Mouse (Mus musculus) hindbrain, embryonic 13.5 days (tissue): ENCODE results near the gene Kcnk4. TPM values are rescaled to one million over a fixed set of nuclear protein-coding genes. Genes with fewer than 3 reads are reported as not detected.

Source experiments
- ATAC-seq: fragments of 200-750 bp; cut with Nextera tagmentation; 2 replicates; pipeline ENCODE4 v1.8.0; 2017; ENCODE audit warnings: moderate TSS enrichment; ENCODE audit not compliant: low FRiP score
- H3K27ac ChIP-seq: fragments of 300-500 bp; sonication (generic); 2 replicates; pipeline ENCODE4 v1.5.1; 2015; ENCODE audit warnings: inconsistent platforms, mild to moderate bottlenecking, moderate library complexity
- H3K27me3 ChIP-seq: fragments of 300-500 bp; sonication (generic); 2 replicates; pipeline ENCODE4 v1.6.1; 2015; ENCODE audit warnings: mild to moderate bottlenecking, inconsistent platforms
- H3K36me3 ChIP-seq: fragments of 300-500 bp; sonication (generic); 2 replicates; pipeline ENCODE4 v1.6.1; 2015; ENCODE audit warnings: mild to moderate bottlenecking, inconsistent platforms
- H3K4me1 ChIP-seq: fragments of 300-500 bp; sonication (generic); replicated peaks from 2 replicates; pipeline ENCODE4 v1.6.1; 2015; ENCODE audit warnings: inconsistent platforms
- H3K4me2 ChIP-seq: fragments of 300-500 bp; sonication (generic); 2 replicates; pipeline ENCODE4 v1.6.1; 2015; ENCODE audit warnings: inconsistent platforms, mild to moderate bottlenecking, moderate library complexity
- H3K4me3 ChIP-seq: fragments of 300-500 bp; sonication (generic); 2 replicates; pipeline ENCODE4 v1.5.1; 2015; ENCODE audit warnings: mild to moderate bottlenecking, inconsistent platforms
- H3K9ac ChIP-seq: fragments of 300-500 bp; sonication (generic); 2 replicates; pipeline ENCODE4 v1.6.1; 2015; ENCODE audit warnings: mild to moderate bottlenecking, inconsistent platforms
- H3K9me3 ChIP-seq: fragments of 300-500 bp; sonication (generic); 2 replicates; pipeline ENCODE4 v1.6.1; 2016; ENCODE audit warnings: inconsistent platforms
- WGBS: fragments of 180-500 bp; shearing (Covaris S2); methylation state at CpG from one replicate; pipeline ENCODE4 v1.1.7; 2015; 5-methylcytosine and 5-hydroxymethylcytosine counted together
- polyA plus RNA-seq: library from polyadenylated mRNA; unstranded; fragments of >200 nt; fragmentation: Nextera tagmentation; extraction: Ambion mirVana; gene quantifications from 2 replicates; pipeline ENCODE4 v1.2.1, GENCODE M21; 2015

Gene Kcnk4
- polyA plus RNA-seq, 1 experiment from 2014 or later: 1.7 TPM

DNA sequence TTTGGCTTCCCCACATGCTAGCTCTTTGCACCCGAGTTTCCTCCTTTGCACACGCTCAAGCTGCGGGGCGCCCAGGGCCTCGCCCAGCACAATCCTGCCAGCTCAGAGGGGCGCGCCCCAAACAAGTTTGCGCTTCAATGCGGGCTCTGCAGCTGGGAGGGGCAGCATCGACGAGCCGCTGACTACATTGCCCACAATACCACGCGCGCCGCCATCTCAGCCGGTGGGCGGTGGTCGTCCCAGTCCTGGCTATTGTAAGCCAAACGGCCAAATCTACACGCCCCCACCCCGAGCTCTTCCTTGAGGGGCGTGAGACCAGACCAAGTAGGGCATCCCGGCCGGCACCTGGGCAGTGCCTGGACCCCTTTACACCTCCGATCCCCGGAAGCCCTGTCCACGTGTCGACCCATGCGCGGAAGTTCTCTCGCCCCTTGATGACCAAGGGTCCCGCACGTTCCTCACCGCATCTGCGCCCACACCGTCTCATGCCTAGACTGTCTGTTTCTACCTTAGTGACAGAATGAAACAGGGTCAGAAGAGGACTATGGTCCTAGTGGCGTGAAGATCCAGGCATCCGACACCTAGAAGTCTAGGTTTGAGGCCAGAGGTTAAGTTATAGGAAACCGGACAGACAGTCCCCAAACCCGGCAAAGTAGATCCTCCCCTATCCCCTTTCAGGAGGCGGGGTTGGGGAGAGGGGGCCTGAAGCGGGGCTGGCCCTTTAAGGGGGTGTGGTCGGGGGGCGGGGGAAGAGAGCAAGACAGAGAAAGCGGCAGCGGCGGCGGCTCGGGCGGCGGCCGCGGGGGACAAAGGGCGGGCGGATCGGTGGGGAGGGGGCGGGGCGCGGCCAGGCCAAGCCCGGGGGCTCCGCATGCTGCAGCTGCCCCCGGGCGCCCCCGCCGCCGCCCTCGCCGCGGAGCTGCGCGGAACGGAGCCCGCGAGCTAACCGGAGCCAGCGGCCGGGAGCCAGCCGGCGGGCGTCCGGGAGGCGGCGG lies 40.2 kb upstream of the Kcnk4 start, which contains the start of gene Ppp1r14b:
Gene Ppp1r14b (plus strand): TSS at position 758 of the 995 bp plus-strand sequence.
- H3K4me2 ChIP-seq: peak within 1 kb of the TSS; percentile 95
- peaks cover 61% of the 10 kb centered on the region for H3K4me1 ChIP-seq
- H3K9me3 ChIP-seq: no peaks in the 10 kb centered on the region
- H3K9ac ChIP-seq: peak within 1 kb of the TSS; percentile 85
- H3K27me3 ChIP-seq: peaks cover 21% of the 10 kb centered on the region
- H3K27ac ChIP-seq: peak within 1 kb of the TSS; percentile 96
- H3K4me3 ChIP-seq: peak within 1 kb of the TSS; percentile 68
- 2% methylated on average over 56 of the region's 84 CpGs for WGBS
- peaks cover 20% of the 10 kb centered on the region for H3K36me3 ChIP-seq
- ATAC-seq: peak; percentile 60

DNA sequence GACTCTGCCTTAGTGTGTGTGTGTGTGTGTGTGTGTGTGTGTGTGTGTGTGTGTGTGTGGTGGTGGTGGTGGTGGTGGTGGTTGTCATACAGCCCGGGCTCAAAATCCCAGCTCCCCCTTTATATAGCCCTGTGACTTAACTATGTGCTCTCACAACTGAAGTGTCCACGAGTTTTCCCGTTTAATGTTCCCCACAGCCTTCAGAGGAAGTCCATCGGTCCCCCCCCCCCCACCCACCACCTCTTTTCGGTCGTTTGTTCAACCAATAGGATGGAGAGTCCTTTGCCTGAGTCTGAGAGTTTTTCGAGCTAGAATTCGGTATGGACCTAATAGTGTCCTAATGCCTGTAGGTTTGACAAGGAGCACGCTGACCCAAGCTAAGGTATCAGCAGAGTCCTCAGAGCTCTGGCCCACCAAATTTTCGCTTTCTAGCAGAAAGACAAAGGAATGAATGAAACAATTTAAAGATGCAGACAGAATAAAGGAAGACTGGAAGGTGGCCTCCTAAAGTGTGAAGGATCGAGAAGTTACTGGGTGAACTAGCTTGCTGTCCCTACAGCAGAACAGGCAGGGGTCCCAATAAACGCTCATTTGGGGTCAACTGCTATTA lies 39.4 kb upstream of the Kcnk4 start:
- Histone ChIP-seq H3K9ac (peak overlapping the region; percentile 85), H3K36me3 (peaks cover 20% of the 10 kb centered on the region), H3K4me1 (peaks cover 59% of the 10 kb centered on the region), H3K27me3 (peaks cover 29% of the 10 kb centered on the region), H3K4me3 (peak overlapping the region; percentile 68), H3K9me3 (no peaks in the 10 kb centered on the region), H3K27ac (peak overlapping the region; percentile 96), H3K4me2 (peak overlapping the region; percentile 95)
- 45% methylated on average over 12 of the region's 12 CpGs for WGBS
- no peak for ATAC-seq

DNA sequence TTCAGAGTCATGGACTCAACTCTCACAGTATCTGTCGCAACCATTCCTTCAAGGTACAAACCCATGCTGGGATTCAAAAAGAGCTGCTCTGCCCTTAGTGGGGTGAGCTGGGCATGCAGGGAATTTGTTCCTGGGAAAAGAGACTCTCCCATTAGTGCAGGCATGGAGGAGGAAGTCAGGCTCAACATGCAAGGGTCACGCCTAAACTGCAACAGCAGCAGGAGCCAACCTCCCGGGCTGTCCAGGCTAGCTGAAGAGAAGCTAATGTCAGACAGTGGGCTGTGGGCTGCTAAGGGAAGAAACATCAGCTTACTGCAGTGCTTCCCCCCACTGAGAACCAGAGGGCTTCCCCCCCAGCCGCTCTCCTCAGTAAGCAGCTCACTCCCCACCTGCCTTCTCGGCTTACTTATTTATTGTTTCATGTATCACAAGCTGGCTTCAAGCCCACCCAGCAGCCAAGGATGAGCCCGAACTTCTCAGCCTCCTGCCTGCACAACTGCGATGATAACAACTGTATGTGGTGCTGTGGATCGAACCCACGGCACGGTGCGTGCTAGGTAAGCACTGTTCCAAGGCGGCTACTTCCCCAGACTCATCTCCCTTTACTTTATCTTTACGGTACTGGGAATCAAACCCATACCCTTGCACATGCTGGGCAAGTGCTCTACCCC lies 38.1 kb upstream of the Kcnk4 start:
- peaks cover 39% of the 10 kb centered on the region for H3K27me3 ChIP-seq
- H3K4me3 ChIP-seq: no peak overlapping the region
- no peak overlapping the region for H3K4me2 ChIP-seq
- H3K4me1 ChIP-seq: peaks cover 51% of the 10 kb centered on the region
- no peak overlapping the region for H3K9ac ChIP-seq
- WGBS: 82% methylated on average over 13 of the region's 13 CpGs
- H3K27ac ChIP-seq: no peak overlapping the region
- H3K9me3 ChIP-seq: no peaks in the 10 kb centered on the region
- H3K36me3 ChIP-seq: peaks cover 7% of the 10 kb centered on the region
- no peak for ATAC-seq

DNA sequence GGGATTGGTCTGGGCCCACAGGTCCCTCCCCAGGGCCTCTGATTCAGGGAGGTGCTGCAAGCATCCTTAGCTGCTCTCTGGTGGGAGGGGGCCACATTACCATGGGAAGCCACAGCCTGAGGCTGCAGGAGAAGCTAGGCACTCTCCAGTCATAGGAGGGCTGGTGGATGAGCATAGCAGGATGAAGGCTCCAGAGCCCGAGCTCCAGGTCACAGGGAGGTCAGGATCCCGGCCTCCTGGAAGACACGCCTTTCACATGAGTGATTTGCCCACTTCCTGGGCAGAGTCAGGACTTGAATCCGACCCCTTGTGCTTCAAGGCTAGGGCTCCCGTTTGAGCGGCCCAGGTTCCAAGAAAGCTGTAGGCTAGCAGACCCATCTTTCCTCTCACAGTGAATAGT lies 37.3 kb upstream of the Kcnk4 start:
- Histone ChIP-seq H3K27ac (no peak overlapping the region), H3K9ac (peak overlapping the region; percentile 19; the same call in 1 of the 2 replicates), H3K27me3 (peaks cover 39% of the 10 kb centered on the region), H3K4me2 (no peak overlapping the region), H3K36me3 (peaks cover 1% of the 10 kb centered on the region; the same call in 1 of the 2 replicates), H3K4me3 (no peak overlapping the region), H3K4me1 (peaks cover 44% of the 10 kb centered on the region), H3K9me3 (no peaks in the 10 kb centered on the region)
- 40% methylated on average over 6 of the region's 6 CpGs for WGBS
- no peak for ATAC-seq

- Histone ChIP-seq H3K36me3 (no peaks in the 10 kb centered on the region), H3K27me3 (peaks cover 39% of the 10 kb centered on the region), H3K4me1 (peaks cover 33% of the 10 kb centered on the region), H3K27ac (peak overlapping the region; percentile 30), H3K4me2 (peak overlapping the region; percentile 48), H3K9me3 (no peaks in the 10 kb centered on the region), H3K9ac (0 out of 2 replicates have a peak overlapping the region, but pooled peaks have one; percentile 36), H3K4me3 (peak overlapping the region; percentile 41; the same call in 1 of the 2 replicates)
- ATAC-seq: no peak
- 21% methylated on average over 11 of the region's 11 CpGs for WGBS
These were observed 36.3 kb upstream of the Kcnk4 start for GRCm38 (mm10) chr19:6970460-6971085.

GRCm38 (mm10) chr19:6969665-6970381 lies 35.5 kb upstream of the Kcnk4 start:
- Histone ChIP-seq H3K36me3 (no peaks in the 10 kb centered on the region), H3K9me3 (no peaks in the 10 kb centered on the region), H3K4me3 (peak overlapping the region; percentile 41), H3K27ac (no peak overlapping the region), H3K27me3 (peaks cover 39% of the 10 kb centered on the region), H3K4me1 (peaks cover 33% of the 10 kb centered on the region), H3K4me2 (peak overlapping the region; percentile 48), H3K9ac (peak overlapping the region; percentile 64)
- ATAC-seq: 0 out of 2 replicates have a peak, but pooled peaks have one; percentile 0
- WGBS: 1% methylated on average over 36 of the region's 55 CpGs

DNA sequence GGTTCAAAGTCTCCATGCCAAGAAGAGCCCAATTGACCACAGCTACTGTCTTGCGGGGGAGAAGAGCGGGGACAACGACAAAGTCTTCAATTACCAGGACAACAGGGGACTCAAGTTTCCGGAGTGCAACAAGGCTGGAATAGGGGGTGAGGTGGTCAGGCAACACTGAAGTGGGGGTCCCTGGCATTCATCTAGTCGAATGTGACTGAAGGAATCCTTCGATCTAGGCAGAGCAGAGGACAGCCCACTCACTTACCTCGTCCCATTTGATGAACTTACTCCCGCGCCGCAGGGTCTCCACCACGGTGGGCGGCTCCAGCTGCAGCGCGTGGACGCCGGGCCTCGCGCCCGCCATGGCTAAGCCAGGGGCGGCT lies 35.0 kb upstream of the Kcnk4 start:
- WGBS: 2% methylated on average over 17 of the region's 20 CpGs
- Histone ChIP-seq H3K4me1 (peaks cover 33% of the 10 kb centered on the region), H3K36me3 (no peaks in the 10 kb centered on the region), H3K27me3 (peaks cover 39% of the 10 kb centered on the region), H3K27ac (no peak overlapping the region), H3K4me3 (peak overlapping the region; percentile 41), H3K9me3 (no peaks in the 10 kb centered on the region), H3K9ac (peak overlapping the region; percentile 64), H3K4me2 (peak overlapping the region; percentile 48)
- ATAC-seq: peak; percentile 11; the same call in 1 of the 2 replicates

DNA sequence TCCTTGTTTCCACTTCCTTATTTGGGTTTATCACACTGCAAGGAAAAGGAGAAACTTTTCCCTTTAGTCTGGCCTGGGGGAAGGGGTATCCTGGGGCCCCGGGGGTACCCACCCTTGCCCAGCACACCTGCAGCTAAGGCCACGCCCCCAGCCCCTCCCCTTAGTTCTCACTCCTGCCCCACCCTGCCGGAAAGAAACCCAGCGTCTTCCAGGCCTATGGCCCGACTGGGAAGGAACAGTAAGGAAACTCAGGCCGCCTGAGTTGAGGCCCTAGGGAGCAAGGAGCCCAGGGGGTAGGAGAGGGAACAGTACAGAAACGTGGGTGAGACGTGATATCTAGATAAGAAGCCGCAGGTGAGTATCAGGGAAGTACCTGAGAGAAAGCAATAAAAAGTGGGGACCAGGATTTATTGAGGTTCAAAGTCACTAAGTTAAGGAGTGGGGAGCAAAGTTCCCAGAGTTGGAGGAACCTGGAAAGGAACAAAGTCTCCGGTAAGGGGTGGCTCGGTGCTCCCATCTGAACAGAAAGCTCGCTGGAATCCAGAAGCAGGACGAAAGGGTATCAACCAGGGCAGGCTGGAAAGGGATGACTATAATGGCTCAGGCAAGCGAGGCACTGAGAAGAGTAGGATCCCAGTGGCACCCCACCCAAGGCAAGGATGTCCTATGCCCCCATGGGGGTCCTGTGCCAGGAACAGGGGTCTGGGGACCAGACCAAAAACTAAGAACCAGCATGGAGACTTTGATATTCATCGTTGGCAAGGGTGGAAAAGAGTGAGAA lies 34.4 kb upstream of the Kcnk4 start:
- Histone ChIP-seq H3K4me3 (peak overlapping the region; percentile 41), H3K9me3 (no peaks in the 10 kb centered on the region), H3K9ac (peak overlapping the region; percentile 64; the same call in 1 of the 2 replicates), H3K4me2 (peak overlapping the region; percentile 48), H3K27ac (no peak overlapping the region), H3K36me3 (no peaks in the 10 kb centered on the region), H3K27me3 (peaks cover 39% of the 10 kb centered on the region), H3K4me1 (peaks cover 28% of the 10 kb centered on the region)
- 16% methylated on average over 15 of the region's 15 CpGs for WGBS
- no peak for ATAC-seq

DNA sequence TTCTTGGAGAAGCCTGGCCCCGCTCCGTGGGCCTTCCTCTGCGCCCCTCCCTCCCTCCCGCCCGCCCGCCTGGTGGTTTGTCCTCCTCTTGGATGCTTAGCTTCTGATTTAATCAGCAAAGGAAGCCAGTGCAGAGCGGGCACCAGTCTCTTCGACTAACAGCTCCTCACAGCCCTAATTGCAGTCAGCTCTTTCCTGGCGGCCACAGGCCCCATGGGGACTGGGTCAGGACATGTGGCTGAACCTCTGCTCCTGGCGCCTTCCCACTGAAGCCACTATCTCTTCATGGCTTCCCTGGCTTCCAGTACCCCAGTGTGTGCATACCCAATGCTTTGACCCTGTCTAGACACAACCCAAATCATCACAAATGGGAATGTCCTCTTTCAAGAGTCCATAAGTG lies 22.1 kb upstream of the Kcnk4 start:
- peaks cover 53% of the 10 kb centered on the region for H3K36me3 ChIP-seq
- H3K4me1 ChIP-seq: peaks cover 16% of the 10 kb centered on the region
- H3K9me3 ChIP-seq: no peaks in the 10 kb centered on the region
- ATAC-seq: no peak
- H3K4me3 ChIP-seq: no peak overlapping the region
- H3K27me3 ChIP-seq: no peaks in the 10 kb centered on the region
- 63% methylated on average over 10 of the region's 10 CpGs for WGBS
- H3K9ac ChIP-seq: no peak overlapping the region
- no peak overlapping the region for H3K27ac ChIP-seq
- no peak overlapping the region for H3K4me2 ChIP-seq

DNA sequence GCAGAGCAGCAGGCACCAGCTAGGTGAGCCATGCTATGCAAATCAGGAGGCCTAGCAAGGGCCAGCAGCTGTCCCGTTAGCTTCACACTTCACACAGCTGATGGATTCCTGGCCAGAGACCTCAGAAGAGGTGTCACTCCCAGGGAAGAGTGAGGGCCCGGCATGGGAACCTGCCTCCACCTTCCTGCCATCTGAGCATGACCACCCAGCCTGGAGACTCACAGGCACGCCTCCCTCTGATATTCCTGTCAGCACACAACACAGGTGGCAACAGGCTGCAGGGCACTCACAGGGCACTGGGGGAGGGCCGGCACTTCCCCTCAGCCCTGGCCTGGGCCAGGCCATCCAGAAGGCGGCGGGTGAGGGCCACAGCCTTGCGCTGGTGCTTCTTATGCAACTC lies 21.1 kb upstream of the Kcnk4 start:
- Histone ChIP-seq H3K9ac (peak overlapping the region; percentile 35; the same call in 1 of the 2 replicates), H3K27ac (no peak overlapping the region), H3K9me3 (no peaks in the 10 kb centered on the region), H3K4me1 (peaks cover 16% of the 10 kb centered on the region), H3K4me3 (no peak overlapping the region), H3K36me3 (peaks cover 50% of the 10 kb centered on the region), H3K27me3 (no peaks in the 10 kb centered on the region), H3K4me2 (no peak overlapping the region)
- 84% methylated on average over 7 of the region's 7 CpGs for WGBS
- ATAC-seq: no peak
